Mouse (Mus musculus): ENCODE results near the gene BC025446.

- no peak for TF ChIP-seq POLR2A (IDR thresholded peaks at IDR 0.05; ENCODE audit: extremely low read depth, insufficient read depth, low read length)
- TF ChIP-seq CTCF (IDR thresholded peaks at IDR 0.05; ENCODE audit: low read depth, low read length), result no peak
These were observed 55.2 kb downstream of the BC025446 start for GRCm38 (mm10) chr15:75271426-75271825.
